Mouse (Mus musculus): Measurements from ENCODE around the gene Fbxo41. TPM values are rescaled to one million over a fixed set of nuclear protein-coding genes. Genes with fewer than 3 reads are reported as not detected.

Fbxo41 gene
- total and polyA plus RNA-seq, 3 experiments, result 0.02 TPM; not detected in 1

DNA sequence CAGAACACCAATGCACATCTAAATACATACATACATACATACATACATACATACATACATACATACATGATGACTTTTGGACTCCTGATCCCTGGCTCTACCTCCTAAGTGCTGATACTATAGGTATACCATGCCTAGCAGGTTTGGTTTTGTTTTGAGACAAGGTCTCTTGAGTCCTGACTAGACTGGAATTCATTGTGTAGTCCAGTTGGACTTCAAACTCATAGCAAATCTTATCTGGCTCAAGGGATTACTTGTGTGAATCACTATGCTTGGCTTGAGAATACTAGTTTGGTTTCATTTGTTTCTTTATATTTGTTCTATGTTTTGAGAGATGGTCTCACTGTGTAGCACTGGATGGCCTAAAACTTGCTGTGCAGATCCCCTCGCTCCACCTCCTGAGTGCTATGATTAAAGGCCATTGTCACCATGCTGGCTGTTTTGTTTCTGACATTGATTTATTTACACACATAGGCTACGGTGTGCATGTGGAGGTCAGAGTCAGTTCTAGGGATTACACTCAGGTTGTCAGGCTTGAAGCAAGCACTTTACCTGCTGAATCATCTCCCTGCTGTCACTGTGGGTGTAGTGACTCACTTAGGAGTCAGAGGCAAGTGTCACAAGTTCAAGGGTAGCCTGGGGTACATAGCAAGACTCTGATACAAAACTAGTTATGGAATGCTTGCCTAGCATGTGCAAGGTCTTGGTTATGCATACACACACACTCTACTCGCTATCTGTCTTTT is 59.1 kb downstream of the Fbxo41 start:
- no peak for DNase-seq
- intact Hi-C loops (cut with DNase I), result no loop called here
- no peaks in the 10 kb centered on the region for H3K79me2 ChIP-seq (replicated peaks; ENCODE audit: control insufficient read depth, insufficient read depth, low read length)
- no peaks in the 10 kb centered on the region for H3K36me3 ChIP-seq (ENCODE audit: control insufficient read depth, insufficient read depth, low read length)
- TF ChIP-seq EP300 (IDR thresholded peaks at IDR 0.05; ENCODE audit: insufficient read depth, low read depth, low read length) (no peak), POLR2A (IDR thresholded peaks at IDR 0.05; ENCODE audit: insufficient read depth, low read depth, low read length) (no peak), CTCF (IDR thresholded peaks at IDR 0.05) (no peak)
- H3K9ac ChIP-seq (ENCODE audit: low read depth, low read length), result no peak overlapping the region
- H3K27me3 ChIP-seq (ENCODE audit: control insufficient read depth, insufficient read depth, low read length), result no peaks in the 10 kb centered on the region
- H3K4me1 ChIP-seq (ENCODE audit: control insufficient read depth, insufficient read depth, low read length), result no peaks in the 10 kb centered on the region; the same call in none of the 2 replicates
- no peak overlapping the region for H3K4me3 ChIP-seq
- WGBS, result 92% methylated on average over 3 of the region's 3 CpGs
- no peak overlapping the region; the same call in 1 of the 2 replicates for H3K27ac ChIP-seq

DNA sequence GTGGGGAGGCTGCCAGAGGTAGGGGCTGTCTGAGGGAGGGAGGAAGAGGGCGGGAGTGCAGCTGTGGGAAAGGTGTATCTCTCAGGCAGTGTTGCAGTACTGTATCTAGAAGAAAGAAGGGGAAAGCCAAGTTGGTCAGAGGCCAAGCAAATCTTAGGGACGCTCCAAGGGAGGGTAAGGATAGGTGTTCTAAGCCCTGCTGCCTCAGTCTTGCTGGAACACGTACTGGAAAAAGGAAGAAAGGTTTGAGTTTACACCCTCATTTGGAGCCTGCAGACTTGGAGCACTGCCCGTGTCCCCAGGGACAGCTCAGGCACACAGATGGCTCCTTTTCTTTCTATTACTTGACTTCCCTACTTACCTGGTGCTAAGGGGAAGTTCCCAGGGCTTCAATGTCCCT is 61.7 kb downstream of the Fbxo41 start:
- Histone ChIP-seq H3K36me3 (ENCODE audit: control insufficient read depth, insufficient read depth, low read length) (no peaks in the 10 kb centered on the region), H3K4me3 (no peak overlapping the region), H3K9ac (ENCODE audit: low read depth, low read length) (no peak overlapping the region), H3K79me2 (replicated peaks; ENCODE audit: control insufficient read depth, insufficient read depth, low read length) (no peaks in the 10 kb centered on the region), H3K4me1 (ENCODE audit: control insufficient read depth, insufficient read depth, low read length) (no peaks in the 10 kb centered on the region; the same call in none of the 2 replicates), H3K27ac (no peak overlapping the region), H3K27me3 (ENCODE audit: control insufficient read depth, insufficient read depth, low read length) (no peaks in the 10 kb centered on the region)
- TF ChIP-seq POLR2A (IDR thresholded peaks at IDR 0.05; ENCODE audit: insufficient read depth, low read depth, low read length) (no peak), CTCF (IDR thresholded peaks at IDR 0.05) (no peak), EP300 (IDR thresholded peaks at IDR 0.05; ENCODE audit: insufficient read depth, low read depth, low read length) (no peak)
- intact Hi-C loops (cut with DNase I), result no loop called here
- DNase-seq, result no peak
- 76% methylated on average over 4 of the region's 4 CpGs for WGBS

DNA sequence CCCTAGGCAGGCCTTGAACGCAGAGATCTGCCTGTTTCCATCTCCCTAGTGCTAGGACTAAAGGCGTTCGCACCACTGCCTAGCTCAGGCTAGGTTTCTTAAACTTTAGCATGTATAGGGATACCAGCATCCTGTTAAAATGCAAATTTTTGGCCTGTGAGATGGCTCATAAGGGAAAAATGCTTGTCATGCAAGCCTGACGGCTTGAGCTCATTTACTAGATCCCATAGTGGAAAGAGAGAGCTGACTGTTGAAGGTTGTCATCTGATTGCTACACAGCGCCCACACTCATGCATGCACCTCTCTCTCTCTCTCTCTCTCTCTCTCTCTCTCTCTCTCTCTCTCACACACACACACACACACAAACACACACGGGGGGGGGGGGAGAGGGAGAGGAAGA is 66.2 kb downstream of the Fbxo41 start:
- H3K79me2 ChIP-seq (replicated peaks; ENCODE audit: control insufficient read depth, insufficient read depth, low read length), result no peaks in the 10 kb centered on the region
- no peak overlapping the region for H3K4me3 ChIP-seq
- H3K9ac ChIP-seq (ENCODE audit: low read depth, low read length), result no peak overlapping the region
- no peak for DNase-seq
- no peaks in the 10 kb centered on the region for H3K36me3 ChIP-seq (ENCODE audit: control insufficient read depth, insufficient read depth, low read length)
- intact Hi-C loops (cut with DNase I), result no loop called here
- TF ChIP-seq POLR2A (IDR thresholded peaks at IDR 0.05; ENCODE audit: insufficient read depth, low read depth, low read length), result no peak
- TF ChIP-seq EP300 (IDR thresholded peaks at IDR 0.05; ENCODE audit: insufficient read depth, low read depth, low read length), result no peak
- no peak for TF ChIP-seq CTCF (IDR thresholded peaks at IDR 0.05)
- H3K27ac ChIP-seq, result no peak overlapping the region
- 70% methylated on average over 6 of the region's 6 CpGs for WGBS
- no peaks in the 10 kb centered on the region for H3K4me1 ChIP-seq (ENCODE audit: control insufficient read depth, insufficient read depth, low read length)
- H3K27me3 ChIP-seq (ENCODE audit: control insufficient read depth, insufficient read depth, low read length), result no peaks in the 10 kb centered on the region

GRCm38 (mm10) chr6:85436204-85436603 is 66.6 kb downstream of the Fbxo41 start:
- 62% methylated on average over 1 of the region's 1 CpGs for WGBS
- H3K27me3 ChIP-seq (ENCODE audit: control insufficient read depth, insufficient read depth, low read length), result no peaks in the 10 kb centered on the region
- no peak overlapping the region for H3K9ac ChIP-seq (ENCODE audit: low read depth, low read length)
- H3K4me3 ChIP-seq, result no peak overlapping the region
- H3K79me2 ChIP-seq (replicated peaks; ENCODE audit: control insufficient read depth, insufficient read depth, low read length), result no peaks in the 10 kb centered on the region
- no peak overlapping the region for H3K27ac ChIP-seq
- intact Hi-C loops (cut with DNase I), result no loop called here
- no peak for TF ChIP-seq POLR2A (IDR thresholded peaks at IDR 0.05; ENCODE audit: insufficient read depth, low read depth, low read length)
- TF ChIP-seq EP300 (IDR thresholded peaks at IDR 0.05; ENCODE audit: insufficient read depth, low read depth, low read length), result no peak
- no peak for TF ChIP-seq CTCF (IDR thresholded peaks at IDR 0.05)
- no peaks in the 10 kb centered on the region for H3K4me1 ChIP-seq (ENCODE audit: control insufficient read depth, insufficient read depth, low read length)
- no peaks in the 10 kb centered on the region for H3K36me3 ChIP-seq (ENCODE audit: control insufficient read depth, insufficient read depth, low read length)
- no peak for DNase-seq

DNA sequence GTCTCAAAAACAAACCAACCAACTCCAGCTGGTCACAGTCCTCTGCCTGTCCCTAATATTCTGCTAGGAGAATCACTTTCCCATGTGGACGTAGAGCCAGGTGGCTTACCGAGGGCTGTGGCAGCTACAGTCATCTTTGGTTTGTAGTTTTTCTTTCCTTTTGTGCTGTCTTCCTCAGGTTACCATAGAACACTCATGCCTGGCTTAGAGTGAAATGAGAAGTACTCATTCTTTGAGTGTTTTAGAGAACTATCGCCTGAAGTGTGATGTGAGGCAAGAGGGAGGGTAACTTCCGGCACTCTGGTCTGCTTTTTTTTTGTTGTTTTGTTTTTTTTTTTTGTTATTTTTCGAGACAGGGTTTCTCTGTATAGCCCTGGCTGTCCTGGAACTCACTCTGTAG is 68.9 kb downstream of the Fbxo41 start:
- 77% methylated on average over 5 of the region's 5 CpGs for WGBS
- Histone ChIP-seq H3K36me3 (ENCODE audit: control insufficient read depth, insufficient read depth, low read length) (no peaks in the 10 kb centered on the region), H3K4me3 (no peak overlapping the region), H3K79me2 (replicated peaks; ENCODE audit: control insufficient read depth, insufficient read depth, low read length) (no peaks in the 10 kb centered on the region), H3K27me3 (ENCODE audit: control insufficient read depth, insufficient read depth, low read length) (no peaks in the 10 kb centered on the region), H3K4me1 (ENCODE audit: control insufficient read depth, insufficient read depth, low read length) (no peaks in the 10 kb centered on the region), H3K9ac (ENCODE audit: low read depth, low read length) (no peak overlapping the region), H3K27ac (no peak overlapping the region)
- intact Hi-C loops (cut with DNase I), result no loop called here
- TF ChIP-seq CTCF (IDR thresholded peaks at IDR 0.05) (no peak), EP300 (IDR thresholded peaks at IDR 0.05; ENCODE audit: insufficient read depth, low read depth, low read length) (no peak), POLR2A (IDR thresholded peaks at IDR 0.05; ENCODE audit: insufficient read depth, low read depth, low read length) (no peak)
- DNase-seq, result no peak

- Histone ChIP-seq H3K9ac (ENCODE audit: low read depth, low read length) (peak within 1 kb of the TSS; percentile 60), H3K36me3 (ENCODE audit: control insufficient read depth, insufficient read depth, low read length) (no peaks in the 10 kb centered on the region), H3K79me2 (replicated peaks; ENCODE audit: control insufficient read depth, insufficient read depth, low read length) (no peaks in the 10 kb centered on the region), H3K27ac (0 out of 2 replicates have a peak within 1 kb of the TSS, but pooled peaks have one; percentile 12), H3K4me1 (ENCODE audit: control insufficient read depth, insufficient read depth, low read length) (no peaks in the 10 kb centered on the region), H3K27me3 (ENCODE audit: control insufficient read depth, insufficient read depth, low read length) (no peaks in the 10 kb centered on the region), H3K4me3 (peak within 1 kb of the TSS; percentile 92)
- intact Hi-C loops (cut with DNase I), result no loop called here
- no peak for TF ChIP-seq CTCF (IDR thresholded peaks at IDR 0.05)
- TF ChIP-seq POLR2A (IDR thresholded peaks at IDR 0.05; ENCODE audit: insufficient read depth, low read depth, low read length), result no peak
- TF ChIP-seq EP300 (IDR thresholded peaks at IDR 0.05; ENCODE audit: insufficient read depth, low read depth, low read length), result no peak
- DNase-seq, result peak; percentile 86 to 90
- WGBS, result under 1% methylated on average over 39 of the region's 39 CpGs
These were observed 70.9 kb downstream of the Fbxo41 start, which contains the start of gene Smyd5 for GRCm38 (mm10) chr6:85431842-85432431. Smyd5 (plus strand) TSS chr6:85431989.

Measured in heart, adult 2 months (tissue).